Mouse (Mus musculus) E14TG2a.4 (cell line): Measurements from ENCODE around the gene Ckm.

Experiments used
- CTCF ChIP-seq: conservative IDR thresholded peaks from 2 replicates; pipeline ENCODE4 v1.5.1; 2014; ENCODE audit warnings: low read length
- POU5F1 ChIP-seq: IDR thresholded peaks from 2 replicates; pipeline ENCODE4 v1.6.1; 2014; ENCODE audit warnings: low read length, borderline replicate concordance

GRCm38 (mm10) chr7:19411783-19412182 lies 7.2 kb downstream of the Ckm start:
- TF ChIP-seq CTCF (no peak), POU5F1 (no peak)
